Mouse (Mus musculus) E14TG2a.4 (cell line): Measurements from ENCODE around the gene Gm5269.

ENCODE experiments used
- CTCF ChIP-seq: conservative IDR thresholded peaks from 2 replicates; pipeline ENCODE4 v1.5.1; 2014; ENCODE audit warnings: low read length
- NANOG ChIP-seq: IDR thresholded peaks from 2 replicates; pipeline ENCODE4 v1.6.1; 2014; ENCODE audit warnings: borderline replicate concordance, low read length, mixed read lengths
- POU5F1 ChIP-seq: IDR thresholded peaks from 2 replicates; pipeline ENCODE4 v1.6.1; 2014; ENCODE audit warnings: low read length, borderline replicate concordance

DNA sequence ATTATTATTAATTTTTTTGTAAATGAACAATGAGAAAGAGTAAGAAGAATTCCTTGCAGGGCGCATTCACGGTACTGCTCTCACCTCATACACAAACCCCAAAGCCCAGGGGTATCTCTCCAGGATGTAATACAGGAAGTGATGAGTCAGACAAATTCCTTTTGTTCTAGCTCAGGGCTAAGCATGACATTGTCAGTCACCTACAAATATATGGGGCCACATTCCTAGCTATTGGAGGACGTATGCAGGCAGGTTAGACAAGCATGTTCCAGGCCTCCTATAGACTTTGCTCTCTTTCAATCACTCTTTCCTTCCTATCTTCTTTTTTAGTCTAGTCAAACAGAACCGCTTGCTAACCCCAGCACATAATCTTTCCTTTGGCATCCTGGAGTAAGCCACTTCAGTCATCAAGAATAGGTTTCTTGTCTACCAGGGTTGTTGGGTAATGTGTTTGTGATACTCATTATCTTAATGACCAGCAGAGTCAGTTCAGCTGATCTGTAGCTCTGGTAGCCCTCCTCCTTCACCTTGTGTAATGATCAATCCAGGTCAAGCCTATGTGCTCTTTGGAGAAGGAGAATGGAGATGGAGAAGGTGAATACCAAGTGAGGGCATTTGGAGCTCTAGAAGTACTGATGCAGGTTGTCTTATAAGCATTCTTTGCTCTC, 27.2 kb upstream of the Gm5269 start:
- TF ChIP-seq CTCF (no peak), NANOG (no peak), POU5F1 (no peak)
